Mouse (Mus musculus) liver, postnatal 0 days (tissue): ENCODE data around the gene Ktn1. TPM values are rescaled to one million over a fixed set of nuclear protein-coding genes. Genes with fewer than 3 reads are reported as not detected.

ENCODE experiments used
- ATAC-seq: fragments of 200-750 bp; cut with Nextera tagmentation; 2 replicates; pipeline ENCODE4 v1.8.0; 2017; ENCODE audit warnings: mild to moderate bottlenecking, moderate library complexity
- DNase-seq: peaks from one replicate; pipeline ENCODE4 v3.0.0-alpha.2; 2016
- H3K27ac ChIP-seq: fragments of 300-500 bp; sonication (generic); 2 replicates; pipeline ENCODE4 v1.5.1; 2014; ENCODE audit warnings: antibody characterized with exemption, moderate library complexity, mild to moderate bottlenecking, low read depth
- H3K27me3 ChIP-seq: fragments of 300-500 bp; sonication (generic); 2 replicates; pipeline ENCODE4 v1.6.1; 2014; ENCODE audit warnings: low read length, control low read depth, mixed read lengths; ENCODE audit not compliant: insufficient read depth
- H3K36me3 ChIP-seq: fragments of 300-500 bp; sonication (generic); replicated peaks from 2 replicates; pipeline ENCODE4 v1.6.1; 2014; ENCODE audit warnings: mild to moderate bottlenecking, control low read depth, low read length, moderate library complexity, mixed read lengths; ENCODE audit not compliant: insufficient read depth
- H3K4me1 ChIP-seq: fragments of 300-500 bp; sonication (generic); 2 replicates; pipeline ENCODE4 v1.6.1; 2014; ENCODE audit warnings: antibody characterized with exemption, mild to moderate bottlenecking, control low read depth; ENCODE audit not compliant: insufficient read depth
- H3K4me2 ChIP-seq: fragments of 300-500 bp; sonication (generic); 2 replicates; pipeline ENCODE4 v1.6.1; 2014; ENCODE audit warnings: low read depth, mild to moderate bottlenecking, low read length, moderate library complexity, mixed read lengths
- H3K4me3 ChIP-seq: fragments of 300-500 bp; sonication (generic); 2 replicates; pipeline ENCODE4 v1.5.1; 2014; ENCODE audit warnings: low read depth, low read length
- H3K9ac ChIP-seq: fragments of 300-500 bp; sonication (generic); replicated peaks from 2 replicates; pipeline ENCODE4 v1.6.1; 2014; ENCODE audit warnings: mild to moderate bottlenecking, moderate library complexity
- H3K9me3 ChIP-seq: fragments of 300-500 bp; sonication (generic); 2 replicates; pipeline ENCODE4 v1.6.1; 2016; ENCODE audit warnings: mild to moderate bottlenecking, control low read depth, low read length, mixed read lengths
- CTCF ChIP-seq: sonication (generic); IDR thresholded peaks from 2 replicates; pipeline ENCODE4 v1.5.1; 2016; ENCODE audit warnings: antibody characterized with exemption, low read depth
- EP300 ChIP-seq: IDR thresholded peaks from 2 replicates; pipeline ENCODE4 v1.6.1; 2016; ENCODE audit warnings: antibody characterized with exemption, low read depth, mild to moderate bottlenecking
- WGBS: fragments of 180-500 bp; shearing (Covaris S2); extraction: QIAGEN DNeasy Blood & Tissue Kit; methylation state at CpG from one replicate; pipeline ENCODE4 v1.1.7; 2014; ENCODE audit not compliant: insufficient replicate concordance; 5-methylcytosine and 5-hydroxymethylcytosine counted together
- polyA plus RNA-seq: library from polyadenylated mRNA; unstranded; fragments of >200 nt; fragmentation: Nextera tagmentation; extraction: Ambion mirVana; gene quantifications from 2 replicates; pipeline ENCODE4 v1.2.1, GENCODE M21; 2015

Ktn1 gene
- polyA plus RNA-seq, 1 experiment from 2014 or later = 16.7 TPM

GRCm38 (mm10) chr14:47646246-47646645, 2.0 kb upstream of the Ktn1 start:
- 73% methylated on average over 5 of the region's 5 CpGs for WGBS
- Histone ChIP-seq H3K4me1 (peaks cover 7% of the 10 kb centered on the region; the same call in 1 of the 2 replicates), H3K9me3 (no peaks in the 10 kb centered on the region), H3K27ac (no peak overlapping the region), H3K27me3 (no peaks in the 10 kb centered on the region), H3K36me3 (no peaks in the 10 kb centered on the region), H3K9ac (no peak overlapping the region), H3K4me2 (no peak overlapping the region), H3K4me3 (no peak overlapping the region)
- ATAC-seq (no peak), DNase-seq (no peak)
- TF ChIP-seq EP300 = no peak
- TF ChIP-seq CTCF = no peak

GRCm38 (mm10) chr14:47646696-47647516, 1.3 kb upstream of the Ktn1 start:
- no peaks in the 10 kb centered on the region for H3K27me3 ChIP-seq
- no peak overlapping the region for H3K27ac ChIP-seq
- ATAC-seq (no peak), DNase-seq (no peak)
- H3K36me3 ChIP-seq = no peaks in the 10 kb centered on the region
- no peak overlapping the region for H3K9ac ChIP-seq
- H3K4me3 ChIP-seq = no peak overlapping the region
- 65% methylated on average over 8 of the region's 9 CpGs for WGBS
- no peaks in the 10 kb centered on the region for H3K9me3 ChIP-seq
- no peak overlapping the region for H3K4me2 ChIP-seq
- peaks cover 13% of the 10 kb centered on the region; the same call in 1 of the 2 replicates for H3K4me1 ChIP-seq
- TF ChIP-seq EP300 = no peak
- TF ChIP-seq CTCF = no peak

- Histone ChIP-seq H3K27me3 (no peaks in the 10 kb centered on the region), H3K36me3 (no peaks in the 10 kb centered on the region), H3K4me3 (peak overlapping the region; percentile 78), H3K4me2 (peak overlapping the region; percentile 84), H3K9me3 (no peaks in the 10 kb centered on the region), H3K27ac (peak overlapping the region; percentile 91), H3K9ac (peak overlapping the region; percentile 76), H3K4me1 (peaks cover 15% of the 10 kb centered on the region; the same call in 1 of the 2 replicates)
- ATAC-seq = peak; percentile 91
- WGBS = 2% methylated on average over 38 of the region's 82 CpGs
- no peak for TF ChIP-seq CTCF
- DNase-seq = peak; percentile 80
Observed at GRCm38 (mm10) chr14:47648706-47649630, 720 bp downstream of the Ktn1 start.

GRCm38 (mm10) chr14:47649631-47650337, 1.5 kb downstream of the Ktn1 start:
- under 1% methylated on average over 40 of the region's 46 CpGs for WGBS
- TF ChIP-seq EP300 (no peak), CTCF (no peak)

GRCm38 (mm10) chr14:47650338-47650720, 2.1 kb downstream of the Ktn1 start:
- Histone ChIP-seq H3K27ac (no peak overlapping the region), H3K4me2 (peak overlapping the region; percentile 84), H3K9ac (peak overlapping the region; percentile 76; the same call in 1 of the 2 replicates), H3K9me3 (no peaks in the 10 kb centered on the region), H3K27me3 (no peaks in the 10 kb centered on the region), H3K36me3 (no peaks in the 10 kb centered on the region), H3K4me1 (peaks cover 15% of the 10 kb centered on the region; the same call in 1 of the 2 replicates), H3K4me3 (peak overlapping the region; percentile 78)
- DNase-seq (no peak), ATAC-seq (no peak)
- no peak for TF ChIP-seq CTCF
- TF ChIP-seq EP300 = no peak
- WGBS = 26% methylated on average over 6 of the region's 6 CpGs

More at GRCm38 (mm10) chr14:47649631-47650337, 1.5 kb downstream of the Ktn1 start:
- no peaks in the 10 kb centered on the region for H3K36me3 ChIP-seq
- peak overlapping the region; percentile 91 for H3K27ac ChIP-seq
- no peaks in the 10 kb centered on the region for H3K9me3 ChIP-seq
- no peaks in the 10 kb centered on the region for H3K27me3 ChIP-seq
- peak; percentile 67 for DNase-seq
- H3K9ac ChIP-seq = peak overlapping the region; percentile 76
- H3K4me2 ChIP-seq = peak overlapping the region; percentile 84
- peaks cover 15% of the 10 kb centered on the region; the same call in 1 of the 2 replicates for H3K4me1 ChIP-seq
- peak overlapping the region; percentile 78 for H3K4me3 ChIP-seq
- ATAC-seq = peak; percentile 80
